Mouse (Mus musculus): ENCODE data around the gene Kcnk13.
"Not testable (repeated sequence)": the region's sequence is repeated elsewhere in the genome, so short reads cannot be mapped to it uniquely, and the experiment has no call there.

The Kcnk13 gene

DNA sequence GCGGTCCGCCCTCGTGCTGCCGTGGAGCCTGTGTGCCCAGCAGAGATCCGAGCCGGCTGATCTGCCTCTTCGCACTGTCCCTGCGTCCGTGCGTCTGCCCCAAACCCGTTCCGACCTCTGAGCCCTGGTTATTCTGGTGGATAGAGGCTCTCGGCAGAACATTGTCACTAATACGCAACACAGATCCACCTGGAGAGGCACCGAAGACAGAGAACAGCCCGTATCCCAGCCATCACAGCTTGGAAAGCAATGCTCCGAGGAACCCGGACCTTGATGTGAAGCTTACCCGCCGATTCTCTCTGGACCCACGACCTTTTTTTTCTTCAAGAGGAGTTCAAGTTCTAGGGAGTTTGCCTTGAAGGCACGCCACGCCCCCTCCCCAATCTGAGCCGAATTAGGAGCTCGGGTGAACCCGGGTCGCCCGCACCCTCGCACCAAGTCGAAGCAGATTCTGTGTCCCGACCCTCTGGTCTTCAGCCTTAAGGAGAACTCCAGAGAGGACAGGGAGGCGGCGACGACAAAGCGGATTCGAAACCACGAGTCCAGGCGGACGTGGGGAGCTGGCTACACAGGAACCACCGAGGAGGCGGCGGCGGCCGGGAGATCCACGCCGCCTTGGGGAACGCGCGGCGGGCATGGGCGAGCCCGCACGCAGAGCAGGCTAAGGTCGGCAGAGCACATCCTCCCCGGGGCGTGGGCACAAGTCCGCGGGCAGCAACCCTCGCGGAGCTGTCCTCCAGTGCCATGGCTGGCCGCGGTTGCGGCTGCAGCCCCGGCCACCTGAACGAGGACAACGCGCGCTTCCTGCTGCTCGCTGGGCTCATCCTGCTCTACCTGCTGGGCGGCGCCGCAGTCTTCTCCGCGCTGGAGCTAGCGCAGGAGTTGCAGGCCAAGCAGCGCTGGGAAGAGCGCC lies 1.2 kb downstream of the Kcnk13 start:
- DNase-seq (ENCODE audit: low spot score) = no peak

DNA sequence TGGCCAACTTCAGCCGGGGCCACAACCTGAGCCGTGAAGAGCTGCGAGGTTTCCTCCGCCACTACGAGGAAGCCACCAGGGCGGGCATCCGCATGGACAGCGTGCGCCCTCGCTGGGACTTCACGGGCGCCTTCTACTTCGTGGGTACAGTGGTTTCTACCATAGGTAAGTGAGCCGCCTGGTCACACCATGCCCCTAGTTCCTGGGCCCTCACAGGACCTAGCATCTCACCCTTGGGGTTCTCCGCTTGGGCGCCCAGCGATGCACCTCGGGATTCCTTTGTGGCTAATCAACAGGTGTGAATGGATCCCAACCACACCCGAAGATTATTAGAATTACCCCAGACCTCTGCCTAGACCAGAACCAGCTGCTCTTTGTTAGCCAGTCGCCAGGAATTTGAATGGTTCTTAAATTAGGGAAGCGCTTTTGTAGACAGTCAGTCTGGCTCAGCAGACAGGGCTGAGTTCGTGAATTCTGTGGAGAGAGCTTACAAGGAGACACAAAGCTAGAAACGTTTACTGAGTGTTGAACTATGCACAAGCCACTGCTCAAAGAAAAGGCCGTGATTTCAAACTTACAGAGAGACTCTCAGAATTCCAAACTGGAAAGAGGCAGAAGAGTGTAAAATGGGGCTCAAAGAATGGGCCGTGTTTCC lies 1.9 kb downstream of the Kcnk13 start:
- no peak for DNase-seq (ENCODE audit: low spot score)

DNA sequence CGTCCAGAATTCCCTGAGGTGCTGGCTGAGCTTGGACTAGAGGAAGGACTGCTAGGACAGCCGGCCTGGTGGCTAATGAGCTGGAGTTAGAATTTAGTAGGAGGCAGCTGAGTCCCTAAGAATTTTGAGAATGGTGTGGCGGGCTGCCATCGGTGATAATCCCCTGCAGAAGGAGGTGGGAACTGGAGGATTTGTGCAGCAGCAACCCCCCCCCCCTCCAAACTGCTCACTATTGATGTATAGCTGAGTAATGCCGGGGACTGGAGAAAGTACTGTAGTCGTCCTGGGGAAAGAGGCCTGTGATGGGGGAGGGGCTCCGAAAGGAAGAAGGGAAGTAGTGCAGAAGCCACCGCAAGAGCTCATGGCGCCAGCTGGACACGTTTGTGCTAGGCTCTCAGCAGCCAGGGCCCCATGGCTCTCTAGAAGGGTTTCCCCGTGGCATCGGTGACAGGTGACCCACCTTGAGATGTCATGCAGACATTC lies 2.6 kb downstream of the Kcnk13 start:
- DNase-seq (ENCODE audit: low spot score) = no peak

DNA sequence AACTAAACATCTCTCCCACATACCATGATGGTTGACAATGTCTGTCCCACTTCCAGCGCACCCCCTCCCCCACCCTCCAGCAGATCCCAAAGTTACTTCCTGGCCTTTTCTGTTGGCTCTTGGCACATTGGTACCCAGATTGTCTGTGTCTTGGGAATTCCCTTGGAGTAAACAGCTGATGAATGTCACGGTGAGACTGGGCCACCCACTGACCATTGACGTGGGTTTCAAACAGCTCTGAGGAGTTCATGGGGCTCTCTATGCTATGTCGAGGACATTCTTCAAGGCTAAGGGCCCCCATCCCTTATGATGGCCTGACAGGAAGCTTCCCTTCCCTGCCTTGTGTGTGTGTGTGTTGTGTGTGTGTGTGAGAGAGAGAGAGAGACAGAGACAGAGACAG lies 5.6 kb downstream of the Kcnk13 start:
- DNase-seq (ENCODE audit: low spot score) = no peak

DNA sequence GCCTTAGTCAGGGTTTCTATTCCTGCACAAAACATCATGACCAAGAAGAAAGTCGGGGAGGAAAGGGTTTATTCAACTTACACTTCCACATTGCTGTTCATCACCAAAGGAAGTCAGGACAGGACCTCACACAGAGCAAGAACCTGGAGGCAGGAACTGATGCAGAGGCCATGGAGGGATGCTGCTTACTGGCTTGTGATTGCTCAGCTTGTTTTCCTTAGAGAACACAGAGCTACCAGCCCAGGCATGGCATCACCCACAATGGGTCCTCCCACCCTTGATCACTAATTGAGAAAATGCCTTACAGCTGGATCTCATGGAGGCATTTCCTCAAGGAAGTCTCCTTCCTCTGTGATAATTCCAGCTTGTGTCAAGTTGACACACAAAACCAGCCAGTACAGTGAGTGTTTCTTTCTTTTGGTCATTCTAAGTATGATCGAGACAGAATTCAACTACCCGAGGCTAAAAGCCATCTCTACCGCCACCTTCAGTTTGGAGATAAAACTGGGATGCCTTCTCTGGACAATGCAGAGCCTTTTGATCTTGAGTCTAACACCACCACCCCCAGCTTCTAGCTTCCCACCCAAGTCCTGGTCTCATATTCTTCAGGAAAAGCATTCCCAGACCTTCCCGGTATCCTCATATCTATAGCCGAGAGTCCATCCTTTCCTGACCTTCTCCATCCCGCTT lies 7.1 kb downstream of the Kcnk13 start:
- DNase-seq (ENCODE audit: low spot score) = not testable (repeated sequence)

DNA sequence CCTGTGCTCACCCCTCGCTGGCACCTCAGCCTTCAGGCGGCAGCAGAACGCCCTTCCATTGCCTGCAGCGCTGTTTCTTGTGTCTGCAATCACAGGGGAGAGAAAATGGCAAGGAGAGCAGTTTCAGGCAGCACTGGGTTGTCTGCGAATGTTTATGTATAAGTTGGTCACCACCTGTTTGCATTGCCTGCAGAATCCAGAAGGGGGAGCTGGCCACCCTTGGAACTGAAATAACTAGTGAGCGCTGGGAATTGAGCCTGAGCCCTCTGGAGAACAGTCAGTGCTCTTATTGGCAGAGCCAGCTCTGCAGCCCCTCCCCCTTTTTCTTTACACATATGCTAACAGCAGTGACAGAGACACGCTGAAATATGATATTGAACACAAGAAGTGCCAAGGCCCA lies 8.5 kb downstream of the Kcnk13 start:
- no peak for DNase-seq (ENCODE audit: low spot score)

DNA sequence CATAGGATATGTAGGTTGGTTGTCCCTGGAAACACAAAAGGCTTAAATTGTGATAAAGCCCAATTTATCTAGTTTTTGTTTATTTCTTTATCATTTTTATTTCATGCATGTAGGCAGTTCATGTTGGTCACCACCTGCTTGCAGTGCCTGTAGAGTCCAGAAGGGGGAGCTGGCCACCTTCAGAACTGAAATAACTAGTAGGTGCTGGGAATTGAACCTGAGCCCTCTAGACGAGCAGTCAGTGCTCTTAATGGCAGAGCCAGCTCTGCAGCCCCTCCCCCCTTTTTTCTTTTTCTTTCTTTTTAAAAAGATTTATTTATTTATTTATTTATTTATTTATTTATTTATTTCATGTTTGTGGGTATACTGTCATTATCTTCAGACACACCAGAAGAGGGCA lies 9.4 kb downstream of the Kcnk13 start:
- no peak for DNase-seq (ENCODE audit: low spot score)

DNA sequence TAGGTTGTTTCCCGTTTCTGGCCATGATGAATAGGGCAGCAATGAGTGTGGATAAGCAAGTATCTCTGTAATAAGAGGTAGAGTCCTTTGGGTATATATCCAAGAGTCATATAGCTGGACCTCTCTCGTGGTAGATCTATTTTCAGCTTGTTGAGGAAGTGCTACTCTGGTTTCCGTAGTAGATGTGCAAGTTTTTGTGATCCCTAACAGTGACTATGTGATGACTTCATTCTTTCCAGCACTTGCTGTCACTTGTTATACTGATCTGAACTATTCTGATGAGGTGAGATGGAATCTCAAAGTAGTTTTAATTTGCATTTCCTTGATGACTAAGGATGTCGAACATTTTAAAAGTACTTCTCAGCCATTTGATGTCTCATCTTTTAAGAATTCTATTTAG lies 15.2 kb downstream of the Kcnk13 start:
- DNase-seq (ENCODE audit: low spot score) = no peak

DNA sequence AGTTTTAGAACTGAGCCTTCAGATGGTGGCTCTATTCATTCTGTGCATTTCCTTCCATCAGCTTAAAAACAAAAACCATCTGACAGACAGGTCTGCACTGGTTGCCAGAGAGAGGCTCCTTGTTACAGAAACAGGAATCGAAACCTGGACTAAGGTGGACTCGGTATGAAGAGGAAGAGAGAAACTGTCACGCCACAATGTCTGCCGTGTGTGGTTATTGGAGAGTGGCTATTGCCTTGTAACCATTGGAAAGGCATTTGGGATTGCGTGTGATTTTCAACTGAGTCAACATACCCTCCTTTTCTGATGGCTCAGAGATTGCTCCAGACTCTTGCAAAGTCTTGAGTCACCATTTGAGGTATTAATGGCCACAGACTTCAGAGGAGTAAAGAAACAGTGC lies 22.5 kb downstream of the Kcnk13 start:
- no peak for DNase-seq (ENCODE audit: low spot score)

DNA sequence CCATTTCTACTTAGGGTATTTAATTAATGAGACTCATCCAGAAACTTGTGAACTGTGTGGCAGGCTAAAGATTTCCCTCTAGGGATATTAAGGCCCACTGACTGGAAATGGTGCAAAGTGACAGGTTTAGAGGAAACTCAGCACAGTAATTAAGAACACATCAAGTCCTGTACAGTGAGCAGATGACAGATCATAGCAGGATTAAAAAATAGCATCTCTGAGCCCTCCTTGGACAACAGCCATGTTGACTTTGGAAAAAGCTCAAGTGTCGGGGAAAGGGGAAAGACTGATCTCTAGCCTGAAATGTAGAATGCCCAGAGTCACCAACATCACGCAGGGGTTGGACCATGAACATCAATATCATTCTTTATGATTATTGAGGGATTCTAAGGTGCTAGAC lies 23.8 kb downstream of the Kcnk13 start:
- DNase-seq (ENCODE audit: low spot score) = no peak

DNA sequence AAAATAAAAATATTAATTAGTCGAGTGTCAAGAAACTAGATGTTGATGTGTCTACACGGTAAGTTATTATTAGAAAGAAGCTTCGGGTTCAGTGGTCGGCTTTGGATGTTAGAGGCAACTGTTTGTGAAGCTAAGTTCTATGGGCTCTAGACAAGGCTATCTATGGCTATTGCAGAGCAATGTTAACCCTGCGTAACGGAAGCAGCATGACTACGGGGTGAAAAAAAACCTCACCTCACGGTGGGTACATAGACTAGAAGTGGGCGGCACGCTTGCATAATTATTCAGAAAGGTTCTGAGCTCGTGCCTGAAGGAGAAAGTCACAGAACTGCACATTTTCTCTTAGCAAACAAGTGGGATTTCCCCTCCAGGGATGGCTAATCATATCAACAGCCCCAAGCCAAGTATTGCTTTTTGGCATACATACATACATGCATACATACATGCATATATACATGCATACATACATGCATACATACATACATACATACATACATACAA lies 28.1 kb downstream of the Kcnk13 start:
- DNase-seq (ENCODE audit: low spot score) = no peak

DNA sequence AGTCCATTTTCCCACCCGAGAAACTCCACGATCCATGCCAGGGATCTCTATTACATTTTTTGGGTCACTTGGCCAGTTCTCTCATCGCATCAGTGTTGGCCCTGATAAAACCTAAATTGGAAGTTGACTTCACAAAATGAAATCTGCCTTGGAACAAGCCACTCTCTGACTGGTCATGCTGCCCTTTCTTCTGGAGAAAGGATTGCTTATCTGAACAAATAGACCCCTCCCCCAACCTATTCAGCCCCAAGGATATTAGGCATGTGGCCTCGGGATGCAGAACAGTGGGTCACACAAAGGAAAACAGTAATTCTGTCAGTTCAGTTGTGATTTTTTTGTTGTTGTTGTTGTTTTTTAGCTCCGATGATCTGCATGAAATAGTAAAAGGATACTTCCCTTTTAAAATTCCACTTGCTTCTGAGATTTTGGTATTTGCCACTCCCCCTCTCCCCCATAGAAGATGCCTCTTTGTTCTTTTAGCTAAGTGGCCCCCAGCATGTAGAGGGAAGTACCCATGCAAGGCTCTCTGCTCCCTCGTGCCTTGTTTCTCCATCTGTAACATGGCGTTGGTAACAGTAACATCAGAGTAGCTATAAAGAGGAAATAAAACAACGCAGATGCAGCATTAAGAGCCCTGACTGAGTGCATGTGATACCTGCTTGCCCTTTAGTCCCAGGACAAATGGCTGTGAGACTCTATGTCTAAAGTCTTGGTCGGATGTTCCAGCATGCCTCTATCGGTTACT lies 29.0 kb downstream of the Kcnk13 start:
- no peak for DNase-seq (ENCODE audit: low spot score)

DNA sequence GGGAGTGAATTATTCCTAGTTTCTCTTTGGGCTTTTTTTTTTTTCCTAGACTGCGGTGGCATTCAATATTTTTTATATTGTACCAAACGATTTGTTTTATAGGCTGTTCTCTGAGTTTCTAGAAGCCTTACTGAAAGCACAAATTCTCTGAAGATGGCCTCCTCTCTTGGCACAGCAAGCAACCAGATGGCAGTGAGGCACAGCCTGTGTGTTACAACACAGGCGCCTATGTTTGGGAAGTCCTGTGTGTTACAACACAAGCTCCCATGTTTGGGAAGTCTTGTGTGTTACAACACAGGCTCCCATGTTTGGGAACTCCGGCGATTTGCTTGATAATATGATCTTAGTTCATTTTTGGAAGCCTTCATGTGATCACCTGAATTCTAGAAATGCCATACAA lies 31.7 kb downstream of the Kcnk13 start:
- no peak for DNase-seq (ENCODE audit: low spot score)

DNA sequence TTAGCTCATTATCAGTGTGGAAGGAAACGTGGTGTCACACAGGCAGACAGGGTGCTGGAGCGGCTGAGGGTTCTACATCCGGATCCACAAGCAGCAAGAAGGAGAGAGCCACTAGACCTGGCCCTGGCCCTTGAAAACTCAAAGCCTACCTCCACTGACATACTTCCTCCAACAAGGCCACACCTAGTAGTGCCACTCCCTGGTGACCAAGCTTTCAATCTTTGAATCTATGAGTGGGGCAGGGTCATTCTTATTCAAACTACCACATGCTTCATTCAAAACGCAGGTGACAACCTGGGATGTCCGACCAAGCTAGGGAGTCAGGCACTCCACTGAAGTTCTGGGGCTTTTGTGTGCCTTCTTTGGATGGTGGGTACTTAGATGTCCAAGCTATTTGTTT lies 35.4 kb downstream of the Kcnk13 start:
- DNase-seq (ENCODE audit: low spot score) = no peak

DNA sequence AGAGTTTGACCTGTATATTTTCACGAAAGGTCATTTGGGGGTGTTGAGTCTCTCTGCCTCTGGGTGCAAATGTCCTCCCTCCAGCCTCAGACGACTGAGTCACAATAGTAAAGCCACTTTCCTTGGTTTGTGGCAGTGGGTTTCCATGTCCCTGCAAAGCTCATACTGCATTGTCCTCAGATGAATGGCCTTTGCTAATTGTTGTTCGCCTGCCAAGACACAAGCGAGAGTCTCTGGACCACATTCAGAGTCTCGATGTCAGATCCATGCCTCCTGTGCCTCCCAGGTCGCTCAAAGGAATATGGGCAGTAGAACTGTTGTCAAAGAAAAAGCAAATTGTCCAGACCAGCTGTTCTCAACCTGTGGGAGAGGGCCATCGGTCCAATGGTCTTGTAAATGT lies 36.1 kb downstream of the Kcnk13 start:
- no peak for DNase-seq (ENCODE audit: low spot score)

DNA sequence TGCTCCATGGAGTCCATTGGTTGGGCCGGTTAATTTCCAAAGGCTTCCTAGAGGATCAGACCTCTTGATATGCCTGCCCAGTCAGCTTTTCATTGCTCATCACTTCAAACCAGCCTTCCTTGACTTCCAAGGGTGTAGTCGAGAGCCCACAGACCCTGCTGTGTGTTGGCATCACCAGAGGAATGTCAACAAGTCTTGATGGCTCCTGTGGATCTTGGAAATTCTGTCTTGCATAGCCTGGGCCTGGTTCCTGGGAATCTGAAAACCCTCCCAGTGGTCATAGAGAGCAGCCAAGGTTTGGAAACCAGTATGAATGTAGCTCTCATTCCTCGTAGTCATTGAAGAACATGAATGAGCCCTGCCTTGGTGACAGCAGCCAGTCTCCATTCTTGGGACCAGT lies 36.9 kb downstream of the Kcnk13 start:
- no peak for DNase-seq (ENCODE audit: low spot score)

DNA sequence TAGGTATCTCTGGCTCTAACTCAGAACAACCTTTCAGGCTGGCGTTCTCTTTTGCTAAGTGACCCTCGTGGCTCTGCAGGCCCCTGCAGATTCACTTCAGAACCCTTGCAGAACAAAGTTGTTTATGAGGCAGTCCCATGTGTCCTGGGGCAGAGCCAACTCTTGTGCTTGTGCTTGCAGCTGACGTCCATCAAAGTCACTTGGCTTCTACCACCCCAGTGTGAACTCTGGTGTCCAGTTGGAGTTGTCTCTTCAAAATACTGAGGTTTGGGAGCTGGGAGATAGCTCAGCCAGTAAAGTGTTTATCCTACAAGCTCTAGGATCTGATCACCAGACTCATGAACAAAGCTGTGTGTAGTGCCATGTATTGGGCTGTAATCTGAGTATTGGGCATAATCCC lies 37.6 kb downstream of the Kcnk13 start:
- no peak for DNase-seq (ENCODE audit: low spot score)

DNA sequence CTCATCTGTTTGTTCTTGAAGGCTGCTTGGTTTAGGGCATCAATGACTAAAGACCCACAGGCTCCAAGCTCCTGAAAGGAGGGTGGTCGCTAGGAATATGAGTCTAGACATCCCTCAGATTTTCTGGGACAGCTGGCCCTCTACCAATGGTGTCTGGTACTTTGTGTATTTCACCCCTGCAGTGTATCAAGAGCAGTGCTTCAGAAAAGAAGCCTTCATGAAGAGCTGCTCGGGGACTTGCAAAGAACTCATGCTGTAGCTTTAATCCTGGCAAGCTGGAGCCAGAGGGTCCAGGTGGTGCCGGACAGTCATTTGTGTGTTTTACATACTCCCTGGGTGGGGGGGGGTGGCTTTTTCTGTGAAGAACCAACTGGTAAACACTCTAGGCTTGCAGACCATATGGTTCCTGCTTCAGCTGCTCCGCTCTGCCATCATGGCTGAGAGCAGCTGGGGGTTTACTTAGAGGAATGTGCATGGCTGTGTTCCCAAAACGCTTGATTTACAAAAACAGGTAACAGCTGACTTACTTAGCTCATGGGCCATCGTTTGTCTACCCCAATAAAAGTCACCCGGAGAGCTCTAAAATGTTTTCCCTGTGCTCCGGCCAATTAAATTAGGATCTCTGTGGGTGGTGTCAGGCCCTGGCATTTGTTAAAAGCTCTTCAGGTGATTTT lies 38.8 kb downstream of the Kcnk13 start:
- DNase-seq (ENCODE audit: low spot score) = no peak

DNA sequence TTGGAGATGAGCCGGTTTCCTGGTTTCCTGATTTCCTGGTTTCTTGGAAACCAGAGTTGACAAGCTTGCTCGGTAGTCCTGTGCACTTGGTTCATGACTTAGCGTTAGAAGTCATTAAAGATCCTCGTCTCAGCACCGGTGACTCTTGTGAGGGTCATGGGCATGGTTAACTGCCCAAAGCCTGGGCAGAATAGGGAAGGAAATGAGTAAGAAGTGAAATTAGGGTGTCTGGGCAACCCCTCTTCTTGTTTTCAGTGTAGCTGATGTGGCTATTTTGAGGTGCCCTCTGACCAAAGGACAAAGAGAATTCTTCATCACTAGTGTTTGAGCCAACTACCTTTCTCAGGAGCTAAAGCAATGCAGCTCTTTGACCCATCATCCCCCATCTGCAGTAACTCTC lies 41.0 kb downstream of the Kcnk13 start:
- DNase-seq (ENCODE audit: low spot score) = no peak

DNA sequence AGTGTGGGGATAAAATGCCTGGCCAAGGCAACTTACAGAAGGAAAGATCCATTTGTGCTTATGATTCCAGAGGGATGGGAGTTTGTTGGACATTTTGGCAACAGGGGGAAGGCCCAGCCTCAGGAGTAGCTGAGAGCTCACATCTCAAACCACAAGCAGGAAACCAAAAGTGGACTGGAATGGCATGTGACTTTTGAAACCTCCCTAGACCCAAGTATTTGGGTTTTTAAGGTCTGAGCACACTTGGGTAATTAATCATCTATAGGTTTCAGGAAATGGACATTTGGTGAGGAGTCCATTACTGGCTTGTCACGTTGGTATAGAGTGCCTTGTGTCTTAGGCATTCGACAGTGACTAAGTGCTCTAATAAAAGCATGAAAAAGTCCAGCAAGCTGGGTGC lies 42.4 kb downstream of the Kcnk13 start:
- DNase-seq (ENCODE audit: low spot score) = no peak

DNA sequence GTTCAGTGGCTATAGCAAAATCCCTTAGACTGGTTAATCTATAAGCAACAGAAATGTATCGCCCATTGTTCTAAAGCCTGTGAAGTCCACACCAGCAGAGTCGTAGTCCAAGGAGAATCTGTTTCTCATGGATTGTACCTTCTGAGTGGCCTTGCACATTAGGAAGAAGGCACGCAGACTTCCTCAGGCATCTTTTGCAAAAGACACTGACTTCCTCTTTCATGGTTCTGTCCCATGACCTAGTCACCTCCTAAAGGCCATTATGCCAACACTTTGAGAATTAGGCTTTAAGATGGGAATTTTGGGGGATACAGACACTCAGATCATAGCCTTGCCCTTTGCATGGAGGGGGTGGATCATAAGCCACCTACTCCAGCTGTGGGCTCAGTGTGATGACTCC lies 48.5 kb downstream of the Kcnk13 start:
- DNase-seq (ENCODE audit: low spot score) = no peak

Data from ovary, postnatal 10 days (tissue).